Mouse (Mus musculus) stomach, postnatal 0 days (tissue): ENCODE measurements around the gene Mdm4.

Source experiments
- CTCF ChIP-seq: IDR thresholded peaks from 2 replicates; pipeline ENCODE4 v1.5.1; 2016; ENCODE audit warnings: antibody characterized with exemption, low read depth, mild to moderate bottlenecking, moderate library complexity
- EP300 ChIP-seq: optimal IDR thresholded peaks from 2 replicates; pipeline ENCODE3; 2016; ENCODE audit warnings: antibody characterized with exemption

DNA sequence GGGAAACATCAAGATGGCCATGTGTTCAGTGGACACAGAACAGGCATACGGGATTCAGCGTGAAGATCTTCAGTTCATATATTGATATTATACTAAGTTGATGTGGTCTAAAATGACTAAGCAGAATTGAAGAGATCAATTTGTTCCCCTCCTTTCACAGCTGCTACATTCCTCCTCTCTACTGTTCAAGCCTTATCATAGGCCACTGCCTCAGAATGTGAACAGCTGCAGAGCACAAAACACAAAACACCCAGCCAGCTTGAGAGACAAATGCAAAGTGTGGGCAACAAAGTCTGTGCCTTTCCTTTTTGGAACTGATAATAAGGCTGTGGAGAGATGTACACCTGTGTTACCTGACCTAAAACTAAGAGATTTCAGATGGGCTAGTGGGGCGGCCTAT is 39.6 kb downstream of the Mdm4 start:
- TF ChIP-seq CTCF (no peak), EP300 (no peak)
